Mouse (Mus musculus): ENCODE results near the gene Fbxo39.
"Not testable (repeated sequence)": the region's sequence is repeated elsewhere in the genome, so short reads cannot be mapped to it uniquely, and the experiment has no call there.

Fbxo39 gene

GRCm38 (mm10) chr11:72311355-72312001 is 2.8 kb upstream of the Fbxo39 start:
- DNase-seq (ENCODE audit: low read depth, low spot score): no peak

GRCm38 (mm10) chr11:72318026-72318425 is 3.8 kb downstream of the Fbxo39 start:
- DNase-seq (ENCODE audit: low read depth, low spot score): no peak

GRCm38 (mm10) chr11:72324431-72324830 is 10.2 kb downstream of the Fbxo39 start:
- DNase-seq (ENCODE audit: low read depth, low spot score): peak; percentile 21

GRCm38 (mm10) chr11:72325701-72326100 is 11.5 kb downstream of the Fbxo39 start:
- no peak for DNase-seq (ENCODE audit: low read depth, low spot score)

GRCm38 (mm10) chr11:72332951-72333667 is 18.9 kb downstream of the Fbxo39 start:
- peak; percentile 71 for DNase-seq (ENCODE audit: low read depth, low spot score)

- no peak for DNase-seq (ENCODE audit: low read depth, low spot score)
These were observed 20.4 kb downstream of the Fbxo39 start for GRCm38 (mm10) chr11:72334653-72335052.

GRCm38 (mm10) chr11:72336726-72337125 is 22.5 kb downstream of the Fbxo39 start:
- no peak for DNase-seq (ENCODE audit: low read depth, low spot score)

- DNase-seq (ENCODE audit: low read depth, low spot score): no peak
These were observed 24.2 kb downstream of the Fbxo39 start for GRCm38 (mm10) chr11:72338437-72338871.

GRCm38 (mm10) chr11:72339716-72340115 is 25.5 kb downstream of the Fbxo39 start:
- DNase-seq (ENCODE audit: low read depth, low spot score): no peak

GRCm38 (mm10) chr11:72342549-72343237 is 28.4 kb downstream of the Fbxo39 start:
- peak; percentile 86 for DNase-seq (ENCODE audit: low read depth, low spot score)

- DNase-seq (ENCODE audit: low read depth, low spot score): not testable (repeated sequence)
These were observed 29.0 kb downstream of the Fbxo39 start for GRCm38 (mm10) chr11:72343238-72343625.

- peak; percentile 57 for DNase-seq (ENCODE audit: low read depth, low spot score)
These were observed 29.7 kb downstream of the Fbxo39 start for GRCm38 (mm10) chr11:72343904-72344303.

- DNase-seq (ENCODE audit: low read depth, low spot score): no peak
These were observed 30.2 kb downstream of the Fbxo39 start for GRCm38 (mm10) chr11:72344486-72344885.

GRCm38 (mm10) chr11:72348563-72348962 is 34.3 kb downstream of the Fbxo39 start:
- DNase-seq (ENCODE audit: low read depth, low spot score): peak; percentile 26

- DNase-seq (ENCODE audit: low read depth, low spot score): no peak
These were observed 34.8 kb downstream of the Fbxo39 start for GRCm38 (mm10) chr11:72349016-72349415.

- no peak for DNase-seq (ENCODE audit: low read depth, low spot score)
These were observed 35.4 kb downstream of the Fbxo39 start for GRCm38 (mm10) chr11:72349652-72350051.

GRCm38 (mm10) chr11:72352272-72352671 is 38.0 kb downstream of the Fbxo39 start:
- no peak for DNase-seq (ENCODE audit: low read depth, low spot score)

- DNase-seq (ENCODE audit: low read depth, low spot score): no peak
These were observed 38.9 kb downstream of the Fbxo39 start for GRCm38 (mm10) chr11:72353186-72353585.

- peak; percentile 54 for DNase-seq (ENCODE audit: low read depth, low spot score)
These were observed 40.9 kb downstream of the Fbxo39 start for GRCm38 (mm10) chr11:72354971-72355728.

- DNase-seq (ENCODE audit: low read depth, low spot score): no peak
These were observed 47.4 kb downstream of the Fbxo39 start for GRCm38 (mm10) chr11:72361385-72362346.

- no peak for DNase-seq (ENCODE audit: low read depth, low spot score)
These were observed 48.1 kb downstream of the Fbxo39 start, which contains the start of gene Tekt1 for GRCm38 (mm10) chr11:72362347-72362741. TSS of gene Tekt1 (minus strand) at chr11:72362442.

Data from 3T3-L1 (cell line).